Mouse (Mus musculus) hindbrain, embryonic 10.5 days (tissue): ENCODE data around the gene G430095P16Rik. TPM values are rescaled to one million over a fixed set of nuclear protein-coding genes. Genes with fewer than 3 reads are reported as not detected.

ENCODE experiments used
- DNase-seq: peaks from one replicate; pipeline ENCODE4 v3.0.0-alpha.2; 2017; ENCODE audit warnings: low spot score
- H3K27ac ChIP-seq: fragments of 300-500 bp; sonication (generic); 2 replicates; pipeline ENCODE4 v1.5.1; 2016; ENCODE audit warnings: mild to moderate bottlenecking, moderate library complexity
- H3K27me3 ChIP-seq: fragments of 300-500 bp; sonication (generic); 2 replicates; pipeline ENCODE4 v1.6.1; 2016; ENCODE audit warnings: mild to moderate bottlenecking; ENCODE audit not compliant: poor library complexity, insufficient read depth, severe bottlenecking
- H3K36me3 ChIP-seq: fragments of 300-500 bp; sonication (generic); 2 replicates; pipeline ENCODE4 v1.6.1; 2016; ENCODE audit warnings: mild to moderate bottlenecking, moderate library complexity
- H3K4me1 ChIP-seq: fragments of 300-500 bp; sonication (generic); replicated peaks from 2 replicates; pipeline ENCODE4 v1.6.1; 2016; ENCODE audit warnings: mild to moderate bottlenecking
- H3K4me3 ChIP-seq: fragments of 300-500 bp; sonication (generic); 2 replicates; pipeline ENCODE4 v1.5.1; 2016; ENCODE audit warnings: mild to moderate bottlenecking, moderate library complexity
- H3K9me3 ChIP-seq: fragments of 300-500 bp; sonication (generic); 2 replicates; pipeline ENCODE4 v1.6.1; 2016; ENCODE audit warnings: mild to moderate bottlenecking, moderate library complexity
- WGBS: fragments of 180-500 bp; shearing (Covaris S2); methylation state at CpG from one replicate; pipeline ENCODE4 v1.1.7; 2016; 5-methylcytosine and 5-hydroxymethylcytosine counted together
- polyA plus RNA-seq: library from polyadenylated mRNA; unstranded; fragments of >200 nt; fragmentation: Nextera tagmentation; extraction: Ambion mirVana; gene quantifications from 2 replicates; pipeline ENCODE4 v1.2.1, GENCODE M21; 2016

The G430095P16Rik gene
- polyA plus RNA-seq, 1 experiment from 2014 or later: 1.9 TPM

- H3K4me1 ChIP-seq: peaks cover 56% of the 10 kb centered on the region
- no peaks in the 10 kb centered on the region for H3K36me3 ChIP-seq
- DNase-seq: no peak
- H3K27me3 ChIP-seq: peaks cover 100% of the 10 kb centered on the region
- H3K9me3 ChIP-seq: no peaks in the 10 kb centered on the region
- 54% methylated on average over 4 of the region's 4 CpGs for WGBS
- H3K4me3 ChIP-seq: no peak overlapping the region
- H3K27ac ChIP-seq: peak overlapping the region; percentile 75; the same call in 1 of the 2 replicates
These were observed 8.6 kb upstream of the G430095P16Rik start for GRCm38 (mm10) chr8:84714161-84714560.

GRCm38 (mm10) chr8:84715893-84716468 is 6.8 kb upstream of the G430095P16Rik start:
- no peak for DNase-seq
- peak overlapping the region; percentile 36 for H3K4me3 ChIP-seq
- no peaks in the 10 kb centered on the region for H3K36me3 ChIP-seq
- H3K4me1 ChIP-seq: peaks cover 52% of the 10 kb centered on the region
- WGBS: 3% methylated on average over 27 of the region's 27 CpGs
- H3K27me3 ChIP-seq: peaks cover 100% of the 10 kb centered on the region
- no peaks in the 10 kb centered on the region for H3K9me3 ChIP-seq
- H3K27ac ChIP-seq: peak overlapping the region; percentile 67

GRCm38 (mm10) chr8:84716790-84717189 is 6.0 kb upstream of the G430095P16Rik start:
- Histone ChIP-seq H3K27ac (no peak overlapping the region), H3K27me3 (peaks cover 100% of the 10 kb centered on the region), H3K9me3 (no peaks in the 10 kb centered on the region), H3K4me3 (no peak overlapping the region), H3K4me1 (peaks cover 44% of the 10 kb centered on the region), H3K36me3 (no peaks in the 10 kb centered on the region)
- DNase-seq: no peak
- 84% methylated on average over 11 of the region's 11 CpGs for WGBS

- H3K36me3 ChIP-seq: no peaks in the 10 kb centered on the region
- H3K27me3 ChIP-seq: peaks cover 100% of the 10 kb centered on the region
- 87% methylated on average over 5 of the region's 5 CpGs for WGBS
- peaks cover 42% of the 10 kb centered on the region for H3K4me1 ChIP-seq
- no peak for DNase-seq
- H3K9me3 ChIP-seq: no peaks in the 10 kb centered on the region
- no peak overlapping the region for H3K27ac ChIP-seq
- no peak overlapping the region for H3K4me3 ChIP-seq
These were observed 4.3 kb upstream of the G430095P16Rik start for GRCm38 (mm10) chr8:84718476-84718875.

- Histone ChIP-seq H3K4me1 (peaks cover 42% of the 10 kb centered on the region), H3K36me3 (no peaks in the 10 kb centered on the region), H3K27ac (no peak overlapping the region), H3K4me3 (no peak overlapping the region), H3K27me3 (peaks cover 100% of the 10 kb centered on the region), H3K9me3 (no peaks in the 10 kb centered on the region)
- no peak for DNase-seq
- WGBS: 86% methylated on average over 5 of the region's 5 CpGs
These were observed 3.7 kb upstream of the G430095P16Rik start for GRCm38 (mm10) chr8:84718959-84719690.

GRCm38 (mm10) chr8:84722530-84722849 is 317 bp upstream of the G430095P16Rik start:
- 72% methylated on average over 6 of the region's 6 CpGs for WGBS
- DNase-seq: no peak
- Histone ChIP-seq H3K4me3 (no peak overlapping the region), H3K9me3 (no peaks in the 10 kb centered on the region), H3K27me3 (peaks cover 100% of the 10 kb centered on the region), H3K4me1 (peaks cover 48% of the 10 kb centered on the region), H3K27ac (peak overlapping the region; percentile 65), H3K36me3 (no peaks in the 10 kb centered on the region)

- peaks cover 100% of the 10 kb centered on the region for H3K27me3 ChIP-seq
These were observed 729 bp downstream of the G430095P16Rik start for GRCm38 (mm10) chr8:84723571-84723900.

GRCm38 (mm10) chr8:84724683-84725082 is 1.9 kb downstream of the G430095P16Rik start:
- Histone ChIP-seq H3K27me3 (peaks cover 100% of the 10 kb centered on the region), H3K36me3 (no peaks in the 10 kb centered on the region), H3K4me1 (peaks cover 55% of the 10 kb centered on the region), H3K4me3 (0 out of 2 replicates have a peak overlapping the region, but pooled peaks have one; percentile 22), H3K9me3 (no peaks in the 10 kb centered on the region), H3K27ac (peak overlapping the region; percentile 62; the same call in 1 of the 2 replicates)
- 48% methylated on average over 9 of the region's 9 CpGs for WGBS
- no peak for DNase-seq

More at GRCm38 (mm10) chr8:84723571-84723900, 729 bp downstream of the G430095P16Rik start:
- Histone ChIP-seq H3K36me3 (no peaks in the 10 kb centered on the region), H3K9me3 (no peaks in the 10 kb centered on the region), H3K4me1 (peaks cover 52% of the 10 kb centered on the region), H3K4me3 (peak overlapping the region; percentile 22; the same call in 1 of the 2 replicates), H3K27ac (peak overlapping the region; percentile 65)
- WGBS: 21% methylated on average over 7 of the region's 7 CpGs
- DNase-seq: no peak

GRCm38 (mm10) chr8:84725246-84725940 is 2.6 kb downstream of the G430095P16Rik start:
- Histone ChIP-seq H3K27me3 (peaks cover 100% of the 10 kb centered on the region), H3K27ac (peak overlapping the region; percentile 62; the same call in 1 of the 2 replicates), H3K4me3 (no peak overlapping the region), H3K9me3 (no peaks in the 10 kb centered on the region), H3K4me1 (peaks cover 56% of the 10 kb centered on the region), H3K36me3 (no peaks in the 10 kb centered on the region)
- no peak for DNase-seq
- WGBS: 60% methylated on average over 10 of the region's 10 CpGs

- no peak for DNase-seq
- no peaks in the 10 kb centered on the region for H3K36me3 ChIP-seq
- H3K4me1 ChIP-seq: peaks cover 61% of the 10 kb centered on the region
- WGBS: 20% methylated on average over 3 of the region's 3 CpGs
- peak overlapping the region; percentile 62; the same call in 1 of the 2 replicates for H3K27ac ChIP-seq
- peaks cover 100% of the 10 kb centered on the region for H3K27me3 ChIP-seq
- no peak overlapping the region for H3K4me3 ChIP-seq
- no peaks in the 10 kb centered on the region for H3K9me3 ChIP-seq
These were observed 3.1 kb downstream of the G430095P16Rik start for GRCm38 (mm10) chr8:84725941-84726259.

- Histone ChIP-seq H3K27ac (peak overlapping the region; percentile 47; the same call in 1 of the 2 replicates), H3K4me3 (no peak overlapping the region), H3K4me1 (peaks cover 72% of the 10 kb centered on the region), H3K9me3 (no peaks in the 10 kb centered on the region), H3K27me3 (peaks cover 100% of the 10 kb centered on the region), H3K36me3 (no peaks in the 10 kb centered on the region)
- no peak for DNase-seq
- 73% methylated on average over 3 of the region's 3 CpGs for WGBS
These were observed 5.7 kb downstream of the G430095P16Rik start for GRCm38 (mm10) chr8:84728474-84728873.

GRCm38 (mm10) chr8:84729921-84730362 is 7.1 kb downstream of the G430095P16Rik start:
- WGBS: 92% methylated on average over 16 of the region's 16 CpGs
- peak overlapping the region; percentile 79 for H3K27ac ChIP-seq

More at GRCm38 (mm10) chr8:84729921-84730362, 7.1 kb downstream of the G430095P16Rik start:
- Histone ChIP-seq H3K4me3 (no peak overlapping the region), H3K4me1 (peaks cover 63% of the 10 kb centered on the region), H3K27me3 (peaks cover 100% of the 10 kb centered on the region), H3K36me3 (no peaks in the 10 kb centered on the region), H3K9me3 (no peaks in the 10 kb centered on the region)
- DNase-seq: no peak
